Mouse (Mus musculus) myocyte (in vitro differentiated cells): ENCODE results near the gene Sap30l. TPM values are rescaled to one million over a fixed set of nuclear protein-coding genes. Genes with fewer than 3 reads are reported as not detected.

Experiments used
- H3K27me3 ChIP-seq: one replicate; pipeline ENCODE4 v1.6.1; 2011; ENCODE audit not compliant: control insufficient read depth, insufficient read depth, insufficient read length
- H3K36me3 ChIP-seq: one replicate; pipeline ENCODE4 v1.6.1; 2011; ENCODE audit not compliant: control insufficient read depth, insufficient read depth
- H3K4me2 ChIP-seq: one replicate; pipeline ENCODE4 v1.6.1; 2011; ENCODE audit warnings: low read depth, control low read depth
- H3K4me3 ChIP-seq: one replicate; pipeline ENCODE4 v1.5.1; 2011; ENCODE audit warnings: mild to moderate bottlenecking, control low read depth, moderate library complexity
- H3K79me2 ChIP-seq: one replicate; pipeline ENCODE4 v1.6.1; 2011; ENCODE audit not compliant: control insufficient read depth, insufficient read depth
- H3ac ChIP-seq: one replicate; pipeline ENCODE4 v1.6.1; 2011; ENCODE audit not compliant: control insufficient read depth, insufficient read length
- CEBPB ChIP-seq: IDR thresholded peaks from 2 replicates; pipeline ENCODE4 v1.6.1; 2011; ENCODE audit warnings: mild to moderate bottlenecking, moderate library complexity; ENCODE audit not compliant: poor library complexity, insufficient read depth, severe bottlenecking
- E2F4 ChIP-seq: IDR thresholded peaks from one replicate; pipeline ENCODE4 v1.6.1; 2011; ENCODE audit warnings: mild to moderate bottlenecking, control low read depth, moderate library complexity; ENCODE audit not compliant: insufficient read depth
- MAX ChIP-seq: IDR thresholded peaks from one replicate; pipeline ENCODE4 v1.6.1; 2011; ENCODE audit warnings: low read depth, mild to moderate bottlenecking, control low read depth
- MYOD1 ChIP-seq, 3 experiments: IDR thresholded peaks; one replicate each; pipeline ENCODE4 v1.6.1; 2011; ENCODE audit warnings: control low read depth in 2 of 3, low read depth in 2 of 3, mild to moderate bottlenecking in 2 of 3, moderate library complexity in 1 of 3; ENCODE audit not compliant: insufficient read length in 2 of 3, control insufficient read depth in 1 of 3
- MYOG ChIP-seq, 3 experiments: IDR thresholded peaks; one replicate each; pipeline ENCODE4 v1.6.1; 2011; ENCODE audit warnings: control low read depth in 2 of 3, low read depth in 2 of 3, mild to moderate bottlenecking in 2 of 3; ENCODE audit not compliant: insufficient read length in 2 of 3, control insufficient read depth in 1 of 3, insufficient read depth in 1 of 3
- POLR2A ChIP-seq: IDR thresholded peaks from one replicate; pipeline ENCODE4 v1.6.1; 2011; ENCODE audit warnings: low read depth, mild to moderate bottlenecking, control low read depth, moderate library complexity; ENCODE audit not compliant: insufficient read length
- POLR2AphosphoS2 ChIP-seq: IDR thresholded peaks from one replicate; pipeline ENCODE4 v1.6.1; 2011; ENCODE audit warnings: low read depth, control low read depth; ENCODE audit not compliant: insufficient read length
- REST ChIP-seq: IDR thresholded peaks from one replicate; pipeline ENCODE4 v1.6.1; 2011; ENCODE audit warnings: mild to moderate bottlenecking, control low read depth, moderate library complexity; ENCODE audit not compliant: insufficient read depth, insufficient read length
- SRF ChIP-seq: IDR thresholded peaks from one replicate; pipeline ENCODE4 v1.6.1; 2011; ENCODE audit warnings: low read depth; ENCODE audit not compliant: control insufficient read depth, insufficient read length
- TCF12 ChIP-seq: IDR thresholded peaks from one replicate; pipeline ENCODE4 v1.6.1; 2011; ENCODE audit warnings: mild to moderate bottlenecking, control low read depth; ENCODE audit not compliant: poor library complexity, insufficient read depth, severe bottlenecking
- TCF3 ChIP-seq: IDR thresholded peaks from one replicate; pipeline ENCODE4 v1.6.1; 2011; ENCODE audit warnings: low read depth, control low read depth; ENCODE audit not compliant: insufficient read length
- USF1 ChIP-seq: IDR thresholded peaks from one replicate; pipeline ENCODE4 v1.6.1; 2011; ENCODE audit warnings: low read depth, mild to moderate bottlenecking, control low read depth, moderate library complexity
- polyA plus RNA-seq: library from polyadenylated mRNA; unstranded; fragments of >200 nt; fragmentation: generic; extraction: Trizol; gene quantifications from one replicate; pipeline ENCODE4 v1.2.1, GENCODE M21; 2012; ENCODE audit warnings: missing spikeins

Gene Sap30l
- polyA plus RNA-seq, 1 experiment, result 25.7 TPM

- Histone ChIP-seq H3K4me2 (no peak overlapping the region), H3K79me2 (no peaks in the 10 kb centered on the region), H3ac (no peak overlapping the region), H3K4me3 (no peak overlapping the region), H3K36me3 (no peaks in the 10 kb centered on the region), H3K27me3 (no peaks in the 10 kb centered on the region)
- no peak for TF ChIP-seq SRF
- TF ChIP-seq MAX, result no peak
- no peak for TF ChIP-seq MYOD1 (IDR thresholded peaks at IDR 0.05; ENCODE audit: control insufficient read depth in 1 of 3, insufficient read length in 2 of 3, low read depth in 2 of 3)
- no peak for TF ChIP-seq TCF3
- no peak for TF ChIP-seq TCF12
Measured at GRCm38 (mm10) chr11:57773479-57773878, 28.0 kb upstream of the Sap30l start.

GRCm38 (mm10) chr11:57773936-57774335 is 27.5 kb upstream of the Sap30l start:
- Histone ChIP-seq H3K4me2 (no peak overlapping the region), H3K79me2 (no peaks in the 10 kb centered on the region), H3K27me3 (no peaks in the 10 kb centered on the region), H3K4me3 (no peak overlapping the region), H3K36me3 (no peaks in the 10 kb centered on the region), H3ac (no peak overlapping the region)
- TF ChIP-seq REST, result no peak
- no peak for TF ChIP-seq MYOG (IDR thresholded peaks at IDR 0.05; ENCODE audit: control insufficient read depth in 1 of 3, insufficient read depth in 1 of 3, insufficient read length in 2 of 3, low read depth in 2 of 3)

DNA sequence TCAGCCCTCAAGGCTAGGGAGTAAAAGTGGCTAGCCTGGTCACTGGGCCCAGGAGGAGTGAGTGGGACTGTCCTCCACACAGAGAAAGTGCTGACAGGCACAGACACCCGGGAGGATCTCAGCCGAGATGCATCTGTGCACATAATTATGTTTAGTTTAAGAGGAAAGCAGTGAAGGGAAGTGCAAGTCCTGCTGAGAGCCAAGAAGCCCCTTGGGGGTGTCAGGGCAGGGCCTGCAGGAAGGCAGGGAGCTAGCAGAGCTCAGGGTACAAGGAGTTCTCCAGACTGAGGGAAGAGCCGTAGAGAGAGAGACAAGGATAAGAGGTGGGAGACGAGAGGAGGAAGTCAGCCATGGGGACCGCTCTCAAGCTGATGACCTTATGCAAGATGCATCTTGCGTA is 25.6 kb upstream of the Sap30l start:
- H3K27me3 ChIP-seq, result no peaks in the 10 kb centered on the region
- H3K4me3 ChIP-seq, result no peak overlapping the region
- H3K36me3 ChIP-seq, result no peaks in the 10 kb centered on the region
- H3ac ChIP-seq, result no peak overlapping the region
- TF ChIP-seq MYOG (IDR thresholded peaks at IDR 0.05; ENCODE audit: control insufficient read depth in 1 of 3, insufficient read depth in 1 of 3, insufficient read length in 2 of 3, low read depth in 2 of 3), result no peak
- TF ChIP-seq POLR2AphosphoS2, result no peak
- TF ChIP-seq POLR2A, result no peak
- TF ChIP-seq E2F4, result no peak
- TF ChIP-seq USF1, result no peak
- H3K79me2 ChIP-seq, result no peaks in the 10 kb centered on the region
- H3K4me2 ChIP-seq, result no peak overlapping the region

- no peak overlapping the region for H3K4me3 ChIP-seq
- no peaks in the 10 kb centered on the region for H3K36me3 ChIP-seq
- H3K27me3 ChIP-seq, result no peaks in the 10 kb centered on the region
- no peak overlapping the region for H3ac ChIP-seq
- no peak overlapping the region for H3K4me2 ChIP-seq
- no peak for TF ChIP-seq POLR2AphosphoS2
- TF ChIP-seq MYOG (IDR thresholded peaks at IDR 0.05; ENCODE audit: control insufficient read depth in 1 of 3, insufficient read depth in 1 of 3, insufficient read length in 2 of 3, low read depth in 2 of 3), result no peak
- TF ChIP-seq TCF3, result no peak
- TF ChIP-seq TCF12, result no peak
- TF ChIP-seq MYOD1 (IDR thresholded peaks at IDR 0.05; ENCODE audit: control insufficient read depth in 1 of 3, insufficient read length in 2 of 3, low read depth in 2 of 3), result no peak
- no peak for TF ChIP-seq MAX
- TF ChIP-seq REST, result no peak
- no peak for TF ChIP-seq CEBPB
- TF ChIP-seq SRF, result no peak
- no peak for TF ChIP-seq USF1
- TF ChIP-seq E2F4, result no peak
- no peak for TF ChIP-seq POLR2A
- H3K79me2 ChIP-seq, result no peaks in the 10 kb centered on the region
Measured at GRCm38 (mm10) chr11:57776546-57776945, 24.9 kb upstream of the Sap30l start.

- H3ac ChIP-seq, result no peak overlapping the region
- H3K36me3 ChIP-seq, result no peaks in the 10 kb centered on the region
- TF ChIP-seq MYOG (IDR thresholded peaks at IDR 0.05; ENCODE audit: control insufficient read depth in 1 of 3, insufficient read depth in 1 of 3, insufficient read length in 2 of 3, low read depth in 2 of 3) (no peak), POLR2A (no peak), MAX (no peak), CEBPB (no peak), SRF (no peak), POLR2AphosphoS2 (no peak), MYOD1 (IDR thresholded peaks at IDR 0.05; ENCODE audit: control insufficient read depth in 1 of 3, insufficient read length in 2 of 3, low read depth in 2 of 3) (no peak), TCF3 (no peak)
- no peaks in the 10 kb centered on the region for H3K79me2 ChIP-seq
- no peak overlapping the region for H3K4me3 ChIP-seq
- H3K27me3 ChIP-seq, result no peaks in the 10 kb centered on the region
- no peak overlapping the region for H3K4me2 ChIP-seq
Measured at GRCm38 (mm10) chr11:57778349-57778748, 23.1 kb upstream of the Sap30l start.

DNA sequence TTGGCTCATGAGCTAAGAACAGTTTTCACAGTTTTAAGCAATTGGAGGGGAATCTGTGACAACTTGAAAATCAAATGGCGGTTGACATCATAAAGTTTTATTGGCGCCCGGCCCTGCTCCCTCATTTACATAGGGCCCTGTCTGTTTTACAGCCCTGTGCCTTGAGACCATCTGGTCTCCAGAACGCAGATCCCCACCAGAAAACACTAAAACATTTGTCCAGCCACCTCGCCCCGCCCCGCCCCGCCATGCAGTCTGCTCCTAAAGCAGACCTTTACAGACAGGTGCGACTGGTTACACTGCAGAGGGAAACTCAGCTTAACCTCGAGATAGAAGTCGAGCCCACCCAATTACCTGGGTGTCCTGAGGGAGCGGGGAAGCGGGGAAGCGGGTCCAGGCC is 21.6 kb upstream of the Sap30l start:
- no peaks in the 10 kb centered on the region for H3K79me2 ChIP-seq
- no peaks in the 10 kb centered on the region for H3K36me3 ChIP-seq
- no peak overlapping the region for H3ac ChIP-seq
- H3K4me3 ChIP-seq, result no peak overlapping the region
- H3K27me3 ChIP-seq, result no peaks in the 10 kb centered on the region
- no peak overlapping the region for H3K4me2 ChIP-seq
- no peak for TF ChIP-seq MAX
- no peak for TF ChIP-seq POLR2A
- no peak for TF ChIP-seq MYOD1 (IDR thresholded peaks at IDR 0.05; ENCODE audit: control insufficient read depth in 1 of 3, insufficient read length in 2 of 3, low read depth in 2 of 3)
- TF ChIP-seq E2F4, result no peak
- no peak for TF ChIP-seq TCF12
- no peak for TF ChIP-seq SRF
